Mouse (Mus musculus) MEL (cell line): Measurements from ENCODE around the gene Fus. TPM values are rescaled to one million over a fixed set of nuclear protein-coding genes. Genes with fewer than 3 reads are reported as not detected.
A peak's percentile ranks its signal among the peaks of the same experiment; 100 is the strongest.

ENCODE experiments used
- DNase-seq: peaks from one replicate; pipeline ENCODE4 v3.0.0; 2011; ENCODE audit warnings: low read depth, low spot score
- H3K27ac ChIP-seq: 2 replicates; pipeline ENCODE4 v1.5.1; 2012; ENCODE audit warnings: low read depth, mild to moderate bottlenecking, control low read depth, low read length, moderate library complexity; ENCODE audit not compliant: control insufficient read depth
- H3K27me3 ChIP-seq, 2 experiments: fragments of 150-350 bp in 1 of 2; sonication (generic) in 1 of 2; 2 replicates each; pipeline ENCODE4 v1.6.1; 2012; ENCODE audit warnings: low read length in 2 of 2, mild to moderate bottlenecking in 2 of 2, improper control_type of control experiment in 1 of 2, moderate library complexity in 1 of 2; ENCODE audit not compliant: insufficient read depth in 2 of 2, control insufficient read depth in 1 of 2
- H3K36me3 ChIP-seq, 2 experiments: 2 replicates each; pipeline ENCODE4 v1.6.1; 2012 to 2014; ENCODE audit warnings: low read length in 2 of 2, improper control_type of control experiment in 1 of 2, inconsistent platforms in 1 of 2, mild to moderate bottlenecking in 1 of 2; ENCODE audit not compliant: insufficient read depth in 2 of 2, control insufficient read depth in 1 of 2
- H3K4me1 ChIP-seq, 2 experiments: fragments of 150-350 bp in 1 of 2; sonication (generic) in 1 of 2; 2 replicates each; pipeline ENCODE4 v1.6.1; 2012; ENCODE audit warnings: low read length in 2 of 2, improper control_type of control experiment in 1 of 2, mild to moderate bottlenecking in 1 of 2; ENCODE audit not compliant: insufficient read depth in 2 of 2, control insufficient read depth in 1 of 2
- H3K4me3 ChIP-seq, 2 experiments: fragments of 150-350 bp in 1 of 2; sonication (generic) in 1 of 2; 2 replicates each; pipeline ENCODE4 v1.5.1; 2012; ENCODE audit warnings: low read depth in 2 of 2, low read length in 2 of 2, mild to moderate bottlenecking in 2 of 2, moderate library complexity in 2 of 2, control low read depth in 1 of 2, improper control_type of control experiment in 1 of 2; ENCODE audit not compliant: control insufficient read depth in 1 of 2, insufficient read depth in 1 of 2
- H3K79me2 ChIP-seq: 2 replicates; pipeline ENCODE4 v1.6.1; 2012; ENCODE audit warnings: mild to moderate bottlenecking, low read length, moderate library complexity; ENCODE audit not compliant: control insufficient read depth, poor library complexity, insufficient read depth
- H3K9ac ChIP-seq: 2 replicates; pipeline ENCODE4 v1.6.1; 2012; ENCODE audit warnings: low read depth, mild to moderate bottlenecking, control low read depth, low read length, moderate library complexity; ENCODE audit not compliant: control insufficient read depth, poor library complexity, severe bottlenecking
- H3K9me3 ChIP-seq: fragments of 150-350 bp; sonication (generic); replicated peaks from 2 replicates; pipeline ENCODE4 v1.6.1; 2012; ENCODE audit warnings: mild to moderate bottlenecking, low read length, improper control_type of control experiment, moderate library complexity; ENCODE audit not compliant: insufficient read depth
- BHLHE40 ChIP-seq: IDR thresholded peaks from 2 replicates; pipeline ENCODE4 v1.6.1; 2012; ENCODE audit warnings: low read depth, mild to moderate bottlenecking, inconsistent platforms, low read length, improper control_type of control experiment, borderline replicate concordance
- CHD1 ChIP-seq: IDR thresholded peaks from 2 replicates; pipeline ENCODE4 v1.6.1; 2012; ENCODE audit warnings: low read depth, mild to moderate bottlenecking, inconsistent platforms, low read length, improper control_type of control experiment
- CTCF ChIP-seq, 3 experiments: IDR thresholded peaks in 2 of 3; conservative IDR thresholded peaks in 1 of 3; 2 replicates each; pipeline ENCODE4 v1.5.1; 2011 to 2012; ENCODE audit warnings: low read length in 3 of 3, low read depth in 2 of 3, mild to moderate bottlenecking in 2 of 3, improper control_type of control experiment in 1 of 3, inconsistent platforms in 1 of 3, mixed read lengths in 1 of 3, moderate library complexity in 1 of 3; ENCODE audit not compliant: control insufficient read depth in 1 of 3, insufficient read depth in 1 of 3, poor library complexity in 1 of 3, severe bottlenecking in 1 of 3
- E2F4 ChIP-seq: IDR thresholded peaks from 2 replicates; pipeline ENCODE4 v1.6.1; 2011; ENCODE audit warnings: low read depth, low read length, improper control_type of control experiment, borderline replicate concordance
- EP300 ChIP-seq, 2 experiments: IDR thresholded peaks; 2 replicates each; pipeline ENCODE4 v1.6.1; 2011; ENCODE audit warnings: improper control_type of control experiment in 2 of 2, low read length in 2 of 2, low read depth in 1 of 2, mild to moderate bottlenecking in 1 of 2
- GABPA ChIP-seq: IDR thresholded peaks from 2 replicates; pipeline ENCODE4 v1.6.1; 2012; ENCODE audit warnings: low read depth, mild to moderate bottlenecking, inconsistent platforms, low read length, improper control_type of control experiment, moderate library complexity
- GATA1 ChIP-seq: IDR thresholded peaks from 2 replicates; pipeline ENCODE4 v1.6.1; 2011; ENCODE audit warnings: low read depth, low read length, improper control_type of control experiment
- HCFC1 ChIP-seq: IDR thresholded peaks from 2 replicates; pipeline ENCODE4 v1.6.1; 2012; ENCODE audit warnings: low read depth, mild to moderate bottlenecking, inconsistent platforms, low read length, improper control_type of control experiment, moderate library complexity
- JUND ChIP-seq: IDR thresholded peaks from 2 replicates; pipeline ENCODE4 v1.6.1; 2011; ENCODE audit warnings: low read depth, mild to moderate bottlenecking, improper control_type of control experiment, low read length
- KAT2A ChIP-seq: conservative IDR thresholded peaks from 2 replicates; pipeline ENCODE4 v1.6.1; 2012; ENCODE audit warnings: low read depth, low read length, improper control_type of control experiment, inconsistent platforms
- MAX ChIP-seq: IDR thresholded peaks from 2 replicates; pipeline ENCODE4 v1.6.1; 2011; ENCODE audit warnings: low read length, improper control_type of control experiment
- MYC ChIP-seq: IDR thresholded peaks from 2 replicates; pipeline ENCODE4 v1.6.1; 2011; ENCODE audit warnings: low read depth, mild to moderate bottlenecking, low read length, improper control_type of control experiment, moderate library complexity
- NELFE ChIP-seq: IDR thresholded peaks from 2 replicates; pipeline ENCODE4 v1.6.1; 2011; ENCODE audit warnings: low read depth, low read length, improper control_type of control experiment
- POLR2A ChIP-seq, 2 experiments: IDR thresholded peaks; 2 replicates each; pipeline ENCODE4 v1.6.1; 2011 to 2012; ENCODE audit warnings: low read length in 2 of 2, mild to moderate bottlenecking in 2 of 2, control low read depth in 1 of 2, improper control_type of control experiment in 1 of 2, low read depth in 1 of 2, moderate library complexity in 1 of 2; ENCODE audit not compliant: control insufficient read depth in 1 of 2, insufficient read depth in 1 of 2, poor library complexity in 1 of 2
- POLR2AphosphoS2 ChIP-seq: IDR thresholded peaks from 2 replicates; pipeline ENCODE4 v1.6.1; 2011; ENCODE audit warnings: low read length, improper control_type of control experiment
- RAD21 ChIP-seq: IDR thresholded peaks from 2 replicates; pipeline ENCODE4 v1.6.1; 2011; ENCODE audit warnings: mild to moderate bottlenecking, low read depth, low read length, improper control_type of control experiment
- RCOR1 ChIP-seq: IDR thresholded peaks from 2 replicates; pipeline ENCODE4 v1.6.1; 2012; ENCODE audit warnings: low read depth, mild to moderate bottlenecking, inconsistent platforms, low read length, improper control_type of control experiment
- SIN3A ChIP-seq: IDR thresholded peaks from 2 replicates; pipeline ENCODE4 v1.6.1; 2012; ENCODE audit warnings: low read length, improper control_type of control experiment, inconsistent platforms
- SMC3 ChIP-seq: IDR thresholded peaks from 2 replicates; pipeline ENCODE4 v1.6.1; 2011; ENCODE audit warnings: low read depth, low read length, improper control_type of control experiment
- TBP ChIP-seq: IDR thresholded peaks from 2 replicates; pipeline ENCODE4 v1.8.0; 2011; ENCODE audit warnings: low read depth, low read length, improper control_type of control experiment
- UBTF ChIP-seq: IDR thresholded peaks from 2 replicates; pipeline ENCODE4 v1.6.1; 2012; ENCODE audit warnings: low read depth, mild to moderate bottlenecking, inconsistent platforms, low read length, improper control_type of control experiment, moderate library complexity, borderline replicate concordance; ENCODE audit not compliant: insufficient read depth
- USF1 ChIP-seq: IDR thresholded peaks from 2 replicates; pipeline ENCODE4 v1.6.1; 2014; ENCODE audit warnings: low read depth, mild to moderate bottlenecking, inconsistent platforms, low read length, improper control_type of control experiment, moderate library complexity
- USF2 ChIP-seq, 2 experiments: IDR thresholded peaks; 2 replicates each; pipeline ENCODE4 v1.6.1; 2011 to 2012; ENCODE audit warnings: improper control_type of control experiment in 2 of 2, low read length in 2 of 2, borderline replicate concordance in 1 of 2, inconsistent platforms in 1 of 2, low read depth in 1 of 2, mild to moderate bottlenecking in 1 of 2; ENCODE audit not compliant: insufficient read depth in 1 of 2
- ZKSCAN1 ChIP-seq: IDR thresholded peaks from 2 replicates; pipeline ENCODE4 v1.6.1; 2012; ENCODE audit warnings: low read depth, mild to moderate bottlenecking, inconsistent platforms, low read length, improper control_type of control experiment, moderate library complexity
- ZMIZ1 ChIP-seq: IDR thresholded peaks from 2 replicates; pipeline ENCODE4 v1.6.1; 2012; ENCODE audit warnings: low read depth, mild to moderate bottlenecking, inconsistent platforms, low read length, improper control_type of control experiment, moderate library complexity
- ZNF384 ChIP-seq: IDR thresholded peaks from 2 replicates; pipeline ENCODE4 v1.6.1; 2012; ENCODE audit warnings: low read depth, mild to moderate bottlenecking, inconsistent platforms, low read length, improper control_type of control experiment
- polyA plus RNA-seq, 2 experiments: library from polyadenylated mRNA; stranded (reverse) in 1 of 2; unstranded in 1 of 2; fragments of >175 nt in 1 of 2; fragments of >200 nt in 1 of 2; gene quantifications; 2 replicates each; pipeline versions ENCODE4 v1.2.1 to v1.2.4; 2012; ENCODE audit warnings: low replicate concordance in 2 of 2, low read depth in 1 of 2; ENCODE audit not compliant: insufficient read length in 2 of 2, insufficient read depth in 1 of 2, missing spikeins in 1 of 2
- total RNA-seq: library from RNA; depleted of rRNA; stranded (reverse); fragments of 300-350 nt; gene quantifications from 2 replicates; pipeline ENCODE4 v1.2.3, GENCODE M21; 2012

The Fus gene
- total and polyA plus RNA-seq, 3 experiments = 49.7 to 848 (median 346) TPM

GRCm38 (mm10) chr7:127991643-127992487 is 24.6 kb downstream of the Fus start:
- no peaks in the 10 kb centered on the region for H3K27me3 ChIP-seq
- H3K9ac ChIP-seq = no peak overlapping the region
- no peaks in the 10 kb centered on the region for H3K9me3 ChIP-seq
- peaks cover 0 to 4% of the 10 kb centered on the region in 2 experiments; a peak in 1 of 4 replicates for H3K4me1 ChIP-seq
- no peak overlapping the region for H3K27ac ChIP-seq
- no peaks in the 10 kb centered on the region for H3K79me2 ChIP-seq
- peak; percentile 76 for DNase-seq
- peaks cover 7 to 11% of the 10 kb centered on the region in 2 experiments for H3K36me3 ChIP-seq
- H3K4me3 ChIP-seq = no peak overlapping the region
- no peak; the same call in 1 of the 2 replicates for TF ChIP-seq ZMIZ1
- no peak for TF ChIP-seq ZKSCAN1
- no peak for TF ChIP-seq GABPA
- no peak for TF ChIP-seq KAT2A
- no peak for TF ChIP-seq RCOR1
- TF ChIP-seq SMC3 = peak; percentile 24; the same call in 1 of the 2 replicates
- peak; percentile 90 for TF ChIP-seq ZNF384
- no peak for TF ChIP-seq GATA1
- TF ChIP-seq POLR2AphosphoS2 = peak; percentile 66
- TF ChIP-seq TBP = no peak
- TF ChIP-seq HCFC1 = no peak
- no peak for TF ChIP-seq MAX
- peak in 1 of 2 experiments; percentile 53; a peak in 2 of 4 replicates for TF ChIP-seq POLR2A (IDR thresholded peaks at IDR 0.05; ENCODE audit: control insufficient read depth in 1 of 2, insufficient read depth in 1 of 2, low read depth in 1 of 2, low read length in 2 of 2, poor library complexity in 1 of 2)
- no peak for TF ChIP-seq NELFE
- TF ChIP-seq EP300 (IDR thresholded peaks at IDR 0.05; ENCODE audit: low read depth in 1 of 2, low read length in 2 of 2) = no peak
- TF ChIP-seq BHLHE40 = no peak
- TF ChIP-seq CTCF (IDR thresholded peaks at IDR 0.05 in 2 of 3, conservative IDR thresholded peaks at IDR 0.05 in 1 of 3; ENCODE audit: control insufficient read depth in 1 of 3, insufficient read depth in 1 of 3, low read depth in 2 of 3, low read length in 3 of 3, poor library complexity in 1 of 3, severe bottlenecking in 1 of 3) = peak; percentile 54 to 65 (median 54)
- no peak for TF ChIP-seq USF2 (IDR thresholded peaks at IDR 0.05; ENCODE audit: borderline replicate concordance in 1 of 2, insufficient read depth in 1 of 2, low read depth in 1 of 2, low read length in 2 of 2)
- TF ChIP-seq JUND = no peak
- TF ChIP-seq CHD1 = no peak
- peak; percentile 15; the same call in 1 of the 2 replicates for TF ChIP-seq RAD21
- TF ChIP-seq SIN3A = no peak
- no peak for TF ChIP-seq USF1
- no peak for TF ChIP-seq MYC
- TF ChIP-seq E2F4 = no peak
- TF ChIP-seq UBTF = no peak
